Comparison of ENCODE assay signal across 20 mouse cellular contexts in genomic region chr2:118072811-118073372, GRCm38 (mm10). TPM values are rescaled to one million over a fixed set of nuclear protein-coding genes. Genes with fewer than 3 reads are reported as not detected.
DNase-seq lines count a peak whose midpoint lies in the region; ATAC-seq and TF ChIP-seq lines count a peak whose summit lies in the region.
"Had no signal": no experiment of that assay in that cellular context is flagged by ENCODE, and none has a peak within 500 bp of the region (broad histone marks: within the 10 kb centered on the region; RNA-seq: fewer than 3 reads in every experiment).

No protein-coding gene starts in this region.

- no peak overlapping the region for H3K9ac ChIP-seq in heart, adult 2 months (ENCODE audit: low read depth, low read length)
- H3K9ac ChIP-seq in heart, embryonic 11.5 days (ENCODE audit: low read depth, low read length): no peak overlapping the region
- H3K9ac ChIP-seq in hindbrain, embryonic 12.5 days: no peak overlapping the region
- H3K9ac ChIP-seq: forebrain, embryonic 12.5 days; midbrain, embryonic 13.5 days; stomach, embryonic 15.5 days had no signal

- TF ChIP-seq EP300 in heart, adult 2 months (IDR thresholded peaks at IDR 0.05; ENCODE audit: insufficient read depth, low read depth, low read length): no peak

- H3K9me3 ChIP-seq in heart, embryonic 11.5 days (replicated peaks; ENCODE audit: control insufficient read depth, low read length): no peaks in the 10 kb centered on the region
- no peaks in the 10 kb centered on the region for H3K9me3 ChIP-seq in hindbrain, embryonic 12.5 days (replicated peaks)
- H3K9me3 ChIP-seq: forebrain, embryonic 12.5 days; midbrain, embryonic 13.5 days; stomach, embryonic 15.5 days had no signal

- peak; percentile 27 to 52 for DNase-seq in heart, adult 2 months
- peak; percentile 26 to 65 for DNase-seq in heart, adult 9 months (ENCODE audit: low spot score in 2 of 2)
- peak; percentile 33 for DNase-seq in kidney, adult 9 months
- peak; percentile 18 to 33 for DNase-seq in kidney, postnatal 36 days
- DNase-seq in cerebellum, adult 8-10 months: no peak
- DNase-seq: B cell, adult 2 months; cerebellum, adult 2 months; lung, adult 18-20 months; lung, postnatal 14 days; right cerebral cortex, postnatal 25 days; thymus, adult 18-20 months had no signal

- no peak overlapping the region for H3K4me2 ChIP-seq in heart, embryonic 11.5 days
- H3K4me2 ChIP-seq in hindbrain, embryonic 12.5 days (replicated peaks): no peak overlapping the region
- H3K4me2 ChIP-seq: forebrain, embryonic 12.5 days; liver, embryonic 11.5 days; midbrain, embryonic 13.5 days; stomach, embryonic 15.5 days had no signal

- no peak for TF ChIP-seq CTCF in heart, adult 2 months (IDR thresholded peaks at IDR 0.05)

- no peaks in the 10 kb centered on the region for H3K4me1 ChIP-seq in heart, adult 2 months (ENCODE audit: control insufficient read depth, insufficient read depth, low read length)
- no peaks in the 10 kb centered on the region for H3K4me1 ChIP-seq in heart, embryonic 11.5 days (ENCODE audit: control insufficient read depth, insufficient read depth, low read length)
- no peaks in the 10 kb centered on the region for H3K4me1 ChIP-seq in hindbrain, embryonic 12.5 days
- H3K4me1 ChIP-seq: forebrain, embryonic 12.5 days; midbrain, embryonic 13.5 days; stomach, embryonic 15.5 days had no signal

- no peaks in the 10 kb centered on the region for H3K36me3 ChIP-seq in heart, adult 2 months (ENCODE audit: control insufficient read depth, insufficient read depth, low read length)
- H3K36me3 ChIP-seq in heart, embryonic 11.5 days (ENCODE audit: control insufficient read depth, insufficient read depth, low read length): no peaks in the 10 kb centered on the region
- H3K36me3 ChIP-seq in hindbrain, embryonic 12.5 days: no peaks in the 10 kb centered on the region
- H3K36me3 ChIP-seq: forebrain, embryonic 12.5 days; midbrain, embryonic 13.5 days; stomach, embryonic 15.5 days had no signal

- intact Hi-C loops in heart, adult 2 months (cut with DNase I): loop anchor here (5.0 kb wide), 1 partner anchor 41 kb away; no protein-coding TSS in a partner anchor

- TF ChIP-seq POLR2A in heart, adult 2 months (IDR thresholded peaks at IDR 0.05; ENCODE audit: insufficient read depth, low read depth, low read length): no peak

- no peak for ATAC-seq in heart, embryonic 11.5 days (replicated peaks; ENCODE audit: insufficient number of reproducible peaks, low FRiP score, low TSS enrichment)
- ATAC-seq in hindbrain, embryonic 12.5 days (ENCODE audit: low FRiP score): no peak
- ATAC-seq in erythroblast, adult 5-6 weeks (replicated peaks; ENCODE audit: low FRiP score, poor library complexity, severe bottlenecking): no peak
- ATAC-seq: hindbrain, postnatal 0 days; intestine, postnatal 0 days; midbrain, embryonic 13.5 days had no signal

- no peaks in the 10 kb centered on the region for H3K27me3 ChIP-seq in heart, adult 2 months (ENCODE audit: control insufficient read depth, insufficient read depth, low read length)
- no peaks in the 10 kb centered on the region for H3K27me3 ChIP-seq in heart, embryonic 11.5 days (ENCODE audit: control insufficient read depth, insufficient read depth, low read length)
- H3K27me3 ChIP-seq in hindbrain, embryonic 12.5 days: no peaks in the 10 kb centered on the region
- H3K27me3 ChIP-seq: forebrain, embryonic 12.5 days; midbrain, embryonic 13.5 days; stomach, embryonic 15.5 days had no signal

- H3K27ac ChIP-seq in heart, adult 2 months: no peak overlapping the region
- H3K27ac ChIP-seq in heart, embryonic 11.5 days (ENCODE audit: low read depth, low read length): no peak overlapping the region
- H3K27ac ChIP-seq in hindbrain, embryonic 12.5 days: no peak overlapping the region
- H3K27ac ChIP-seq: forebrain, embryonic 12.5 days; hindbrain, postnatal 0 days; midbrain, embryonic 13.5 days; stomach, embryonic 15.5 days had no signal

- H3K79me2 ChIP-seq in heart, adult 2 months (replicated peaks; ENCODE audit: control insufficient read depth, insufficient read depth, low read length): no peaks in the 10 kb centered on the region

- 65% methylated on average over 7 of the region's 7 CpGs for WGBS in heart, adult 2 months
- 78% methylated on average over 7 of the region's 7 CpGs for WGBS in heart, embryonic 11.5 days (ENCODE audit: insufficient replicate concordance)
- 85% methylated on average over 7 of the region's 7 CpGs for WGBS in hindbrain, embryonic 12.5 days

- H3K4me3 ChIP-seq in heart, adult 2 months: no peak overlapping the region
- H3K4me3 ChIP-seq in heart, embryonic 11.5 days (ENCODE audit: low read depth, low read length): no peak overlapping the region
- no peak overlapping the region for H3K4me3 ChIP-seq in hindbrain, embryonic 12.5 days
- H3K4me3 ChIP-seq: forebrain, embryonic 12.5 days; midbrain, embryonic 13.5 days; stomach, embryonic 15.5 days had no signal

RNA-seq across cellular contexts. Expression of gene Thbs1, which starts 38.8 kb away (rescaled TPM):
- 10 to 100 TPM; 10.0 to 24.4 TPM for total RNA-seq in heart, adult 2 months (2021)
- polyA plus RNA-seq in heart, adult 2 months (2012; rRNA removed): 6.3 and 6.7 TPM in 2 replicates
- 45.5 and 73.0 TPM in 2 replicates for polyA plus RNA-seq in heart, embryonic 11.5 days (2014; fragmentation: Nextera tagmentation; extraction: Ambion mirVana)
- polyA plus RNA-seq in hindbrain, embryonic 12.5 days (2016; fragmentation: Nextera tagmentation; extraction: Ambion mirVana): 89.8 and 110 TPM in 2 replicates
- total RNA-seq in erythroblast, adult 5-6 weeks (2015; ENCODE audit: low replicate concordance): 5.0 and 8.1 TPM in 2 replicates
- 3.6 and 4.7 TPM in 2 replicates for total RNA-seq in erythroblast, adult 5-6 weeks (2017; ENCODE audit: low replicate concordance)
